Mouse (Mus musculus) testis, postnatal 14 days (tissue): ENCODE data around the gene Aff3.

Experiments
- DNase-seq: peaks from one replicate; pipeline ENCODE4 v3.0.0; 2021; ENCODE audit warnings: low spot score

Aff3 gene

DNA sequence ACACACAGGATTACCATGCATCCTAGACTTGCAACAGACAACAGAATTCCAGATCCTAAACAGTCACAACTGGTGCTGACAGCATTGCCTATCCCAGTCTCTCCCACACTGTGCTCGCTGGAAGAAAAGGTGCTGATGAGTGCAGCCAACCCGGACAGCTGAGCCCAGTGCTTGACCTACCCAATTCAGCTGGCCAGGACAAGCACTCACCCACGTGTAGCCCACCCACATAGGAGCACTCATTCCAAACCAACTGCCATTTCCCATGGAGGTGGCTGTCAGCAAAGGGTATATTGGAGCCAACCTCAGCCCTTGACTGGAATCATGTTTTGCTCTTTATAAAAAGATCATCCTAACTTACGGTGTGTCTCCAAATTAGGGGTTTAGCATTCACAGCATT is 123.2 kb downstream of the Aff3 start:
- no peak for DNase-seq

DNA sequence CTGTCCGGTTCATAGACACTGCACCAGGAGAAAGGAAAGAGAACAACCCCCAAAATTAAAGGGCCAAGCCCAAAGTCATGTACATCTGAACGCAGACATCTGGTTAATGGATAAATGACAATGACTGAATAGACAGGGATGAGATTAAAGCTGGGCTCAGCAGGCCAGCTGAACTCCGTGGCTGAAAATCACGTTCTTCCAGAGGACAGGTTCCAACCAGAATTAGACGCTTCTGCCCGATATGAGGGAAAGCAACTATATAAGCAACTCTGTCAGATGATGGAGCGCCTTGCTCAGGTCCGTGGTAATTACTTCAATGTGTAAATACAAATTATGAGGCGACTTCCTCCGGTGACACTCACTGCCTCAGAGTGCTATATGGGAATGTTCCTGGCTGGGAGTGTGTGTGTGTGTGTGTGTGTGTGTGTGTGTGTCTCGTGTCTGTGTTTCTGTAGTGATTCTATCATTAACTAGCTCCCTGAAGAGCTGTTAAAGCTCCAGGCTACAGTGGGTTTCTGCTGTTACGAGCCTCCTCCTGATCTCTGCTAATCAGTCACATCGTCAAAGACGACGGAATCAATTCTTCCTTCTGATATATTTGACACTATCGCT is 127.7 kb downstream of the Aff3 start:
- no peak for DNase-seq

DNA sequence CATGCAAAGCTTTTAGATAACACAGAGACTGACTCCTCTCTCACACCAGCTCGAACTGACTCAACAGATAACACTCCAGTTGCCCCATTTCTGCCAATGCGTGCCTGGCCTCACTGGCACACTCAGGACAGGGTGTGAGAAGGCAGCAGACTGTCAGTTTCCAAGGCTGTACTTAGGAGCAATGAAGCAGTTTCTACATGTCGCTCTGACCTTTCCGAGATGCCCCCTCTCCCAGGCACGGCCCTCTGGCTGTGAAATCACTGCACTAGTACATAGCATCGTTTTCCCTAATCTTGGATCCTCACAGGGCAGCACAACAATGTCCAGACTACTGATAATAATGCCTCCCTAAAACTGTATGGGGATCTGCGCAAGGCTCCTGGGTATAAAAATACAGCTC is 132.2 kb downstream of the Aff3 start:
- DNase-seq = no peak

DNA sequence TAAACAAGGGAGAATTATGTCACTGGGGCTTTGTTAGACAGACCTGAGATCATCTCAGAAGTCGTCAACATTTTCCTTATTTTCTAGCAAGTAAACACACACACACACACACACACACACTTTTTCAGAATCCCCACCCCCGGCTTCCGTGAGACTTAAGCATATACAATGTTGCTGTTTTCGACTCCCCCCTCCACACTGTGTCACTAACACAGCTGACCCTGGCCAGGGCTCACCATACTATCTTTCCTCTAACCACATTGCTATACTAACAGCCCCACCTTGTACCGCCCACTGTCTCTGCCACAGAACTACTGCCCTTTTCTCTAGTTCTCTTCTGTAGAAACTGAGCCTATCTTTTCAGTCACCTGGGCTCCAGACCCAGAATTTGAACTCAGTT is 136.1 kb downstream of the Aff3 start:
- no peak for DNase-seq

DNA sequence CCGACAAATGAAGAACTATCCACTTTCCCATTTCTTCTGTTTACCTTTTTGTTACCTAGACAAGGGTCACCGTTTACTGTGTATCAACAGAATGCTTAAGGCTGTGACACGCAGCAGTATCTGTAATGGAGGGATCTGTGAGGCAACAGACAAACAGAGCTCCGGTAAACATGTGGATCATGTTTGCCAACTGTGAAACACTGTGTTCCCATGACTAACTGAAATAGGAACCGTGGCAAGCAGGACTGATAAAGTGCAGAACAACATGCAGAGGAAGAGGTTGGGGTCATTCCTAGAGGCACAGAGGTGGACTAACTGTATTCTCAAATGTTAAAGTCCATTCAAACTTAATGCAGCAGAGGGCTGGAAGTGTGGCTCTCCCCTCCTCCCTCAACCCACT is 138.2 kb downstream of the Aff3 start:
- DNase-seq = no peak

DNA sequence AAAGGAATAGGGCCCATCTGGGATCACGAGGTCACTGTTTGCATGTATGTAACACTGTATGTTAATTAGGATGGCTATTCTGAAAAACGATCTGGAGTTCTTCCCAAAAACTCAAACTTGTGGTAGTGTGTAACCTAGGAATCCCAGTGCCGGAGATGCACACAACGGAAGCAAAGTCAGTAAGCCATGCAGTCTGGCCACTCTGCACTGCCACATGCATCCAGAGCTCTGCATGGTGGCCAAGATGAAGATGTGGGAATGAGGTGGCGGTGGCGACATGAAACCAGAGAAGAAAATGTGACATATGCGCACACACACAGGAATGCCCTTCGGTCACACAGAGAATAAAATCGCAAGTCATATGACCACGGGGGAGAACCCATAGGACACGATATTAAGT is 143.1 kb downstream of the Aff3 start:
- no peak for DNase-seq

DNA sequence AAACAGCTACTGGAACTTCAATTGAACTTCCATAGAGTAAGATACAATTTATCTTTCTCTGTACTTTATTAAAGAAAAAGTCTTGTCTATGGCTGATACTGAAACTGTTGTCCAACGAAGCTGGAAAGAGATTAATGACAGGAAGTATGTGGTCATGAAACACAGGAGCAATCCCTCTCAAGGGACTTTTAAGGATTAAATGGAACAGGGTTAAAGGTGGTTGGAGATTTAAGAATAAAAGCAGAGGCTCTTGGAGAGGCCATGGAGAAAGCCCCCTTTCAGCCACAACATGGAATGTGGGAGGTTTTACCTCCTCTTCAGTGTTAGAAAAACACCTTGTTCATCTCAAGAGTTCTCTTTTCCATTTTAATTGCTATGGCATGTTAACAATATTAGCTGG is 148.5 kb downstream of the Aff3 start:
- no peak for DNase-seq

DNA sequence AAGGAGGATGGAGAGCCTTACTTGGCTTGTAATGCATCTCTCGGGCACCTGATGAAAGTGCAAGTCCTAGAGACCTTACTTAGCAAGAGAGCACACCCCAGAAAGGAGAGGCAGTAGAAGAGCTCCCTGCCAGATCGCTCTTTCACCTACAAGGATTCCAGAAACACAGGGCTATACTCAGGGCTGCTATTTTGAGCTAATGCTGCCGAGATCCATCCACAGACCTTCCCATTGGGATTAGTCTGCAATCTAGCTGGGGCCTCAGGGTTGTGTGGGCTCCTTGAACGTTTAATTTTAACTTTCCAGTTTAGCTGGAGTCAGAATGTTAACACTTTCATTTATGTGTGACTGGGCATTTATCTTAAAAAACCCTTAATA is 150.1 kb downstream of the Aff3 start:
- DNase-seq = no peak

DNA sequence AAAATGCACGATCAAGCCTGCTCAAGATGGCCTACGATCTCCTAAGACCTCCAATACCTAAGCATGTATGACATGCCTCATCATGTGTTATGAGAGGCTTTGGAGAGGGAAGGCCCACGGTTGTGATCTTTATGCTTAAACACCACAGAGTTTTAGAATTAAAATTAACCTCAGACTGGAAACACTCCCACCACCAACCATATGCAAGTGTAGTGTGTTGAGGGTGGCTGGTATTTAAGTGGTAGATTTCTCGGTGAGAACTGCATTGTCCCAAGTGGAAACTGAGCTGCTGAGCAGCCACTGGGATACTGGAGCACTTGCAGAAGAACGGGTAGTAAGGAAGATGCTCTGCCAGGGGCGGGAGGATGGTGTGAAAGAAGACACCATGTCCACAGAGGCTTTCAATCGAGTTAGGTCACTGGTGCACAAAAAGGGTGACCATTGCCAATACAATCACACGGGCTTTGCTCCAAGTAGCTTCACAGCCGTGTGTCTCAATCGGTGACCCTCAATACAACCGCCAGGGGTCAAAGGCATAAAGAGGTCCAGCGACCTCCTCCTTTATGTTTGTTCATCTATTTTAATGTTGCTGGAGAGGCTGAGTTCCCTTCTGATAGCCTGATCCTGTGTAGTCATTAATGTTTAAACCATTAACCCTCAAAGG is 150.7 kb downstream of the Aff3 start:
- no peak for DNase-seq

DNA sequence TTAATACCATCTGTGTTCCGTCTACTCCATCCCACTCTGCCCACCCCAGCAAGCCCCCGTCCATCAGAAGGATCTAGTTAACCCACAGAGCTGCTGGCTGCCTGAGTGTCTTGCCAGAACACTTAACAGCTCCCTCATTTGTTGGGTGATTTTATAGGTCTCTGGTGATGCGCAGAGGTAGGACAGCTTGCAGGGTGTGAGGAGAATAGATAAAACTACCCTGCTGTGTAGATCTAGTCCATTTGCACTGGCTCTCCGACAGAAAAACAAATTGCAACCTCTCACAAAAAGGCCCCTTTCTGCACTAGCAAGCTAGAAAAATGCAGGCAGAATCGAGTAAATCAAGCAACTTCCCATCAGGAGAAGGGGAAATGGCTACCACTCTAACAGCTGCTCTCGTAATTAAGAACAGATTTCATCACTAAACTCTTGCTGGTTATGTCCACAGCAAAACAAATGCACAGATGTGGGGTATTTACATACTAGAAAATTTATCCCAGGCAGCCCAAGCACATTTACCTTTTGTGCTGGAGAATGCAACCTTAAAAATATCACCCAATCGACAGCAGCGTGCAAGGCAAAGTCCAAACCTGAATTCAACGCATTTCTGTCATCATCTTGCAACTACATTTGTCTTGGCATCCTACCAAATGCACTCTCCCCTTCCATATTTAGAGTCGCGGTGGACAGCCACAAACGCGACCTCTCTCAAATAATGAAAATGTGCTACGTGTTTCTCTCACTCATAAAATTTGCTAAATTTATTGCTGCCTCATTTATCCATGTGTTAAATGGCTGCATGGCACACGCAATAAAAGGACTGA is 152.3 kb downstream of the Aff3 start:
- no peak for DNase-seq

DNA sequence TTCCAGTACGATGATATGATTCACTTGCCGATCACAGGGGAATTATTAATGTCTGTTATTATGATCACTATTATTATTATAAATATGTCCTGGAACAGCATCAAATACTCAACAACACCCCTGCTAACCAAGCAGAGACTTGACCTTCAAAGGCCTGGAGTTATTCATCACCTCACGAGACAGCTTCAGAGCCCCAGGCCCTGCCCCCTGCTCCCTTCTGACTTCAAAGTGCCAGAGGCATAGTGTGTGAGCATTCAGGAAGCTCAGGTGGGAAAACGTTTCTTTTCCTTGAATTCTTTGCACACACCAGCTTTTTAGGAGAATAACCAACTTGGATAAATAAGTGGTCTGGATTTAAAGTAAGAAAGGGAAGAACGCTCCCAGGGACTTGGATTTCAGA is 153.7 kb downstream of the Aff3 start:
- DNase-seq = no peak

DNA sequence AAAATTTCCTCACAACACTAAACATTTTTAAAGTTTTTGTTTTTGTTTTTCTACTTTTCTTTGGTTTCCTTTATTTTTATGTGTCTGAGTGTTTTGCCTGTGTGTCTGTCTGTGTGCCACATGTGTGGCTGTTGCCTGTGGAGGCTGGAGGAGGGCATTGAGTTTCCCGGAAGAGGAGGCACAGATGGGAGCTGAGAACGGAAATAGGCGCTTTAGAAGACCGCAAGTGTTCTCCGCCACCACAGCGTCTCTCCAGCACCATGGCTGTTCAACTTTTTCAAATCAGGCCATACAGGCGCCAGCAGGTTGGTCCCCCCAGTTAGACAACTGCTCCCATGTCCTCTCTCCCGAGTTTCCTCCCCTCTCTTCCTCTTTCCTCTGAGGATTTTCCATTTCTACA is 155.5 kb downstream of the Aff3 start:
- DNase-seq = no peak

DNA sequence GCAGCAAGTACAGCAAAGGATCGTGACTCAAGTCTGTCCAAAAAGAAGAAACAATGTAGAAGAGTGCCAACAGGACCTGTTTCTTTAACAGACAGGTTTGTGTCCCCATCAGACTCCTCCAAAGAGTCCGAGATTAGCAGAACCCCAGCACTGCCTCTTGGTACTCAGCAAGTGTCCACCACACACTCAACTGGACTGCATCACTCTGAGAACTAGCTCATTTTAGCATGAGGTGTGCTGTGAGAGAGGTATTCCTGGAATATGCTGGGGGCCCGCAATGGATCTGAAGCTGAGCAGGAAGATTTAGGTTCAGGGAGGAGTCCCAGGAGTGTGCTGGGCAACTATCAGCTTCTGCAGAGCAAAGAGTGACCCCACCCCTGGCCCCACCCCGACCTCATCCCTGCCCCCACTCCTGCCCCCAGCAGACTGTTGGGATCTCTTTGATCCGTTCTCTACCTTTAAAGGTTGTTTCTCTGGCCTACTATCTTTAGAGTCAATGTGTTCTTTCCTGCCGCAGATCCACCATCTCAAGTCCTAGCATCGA is 157.0 kb downstream of the Aff3 start:
- DNase-seq = no peak

DNA sequence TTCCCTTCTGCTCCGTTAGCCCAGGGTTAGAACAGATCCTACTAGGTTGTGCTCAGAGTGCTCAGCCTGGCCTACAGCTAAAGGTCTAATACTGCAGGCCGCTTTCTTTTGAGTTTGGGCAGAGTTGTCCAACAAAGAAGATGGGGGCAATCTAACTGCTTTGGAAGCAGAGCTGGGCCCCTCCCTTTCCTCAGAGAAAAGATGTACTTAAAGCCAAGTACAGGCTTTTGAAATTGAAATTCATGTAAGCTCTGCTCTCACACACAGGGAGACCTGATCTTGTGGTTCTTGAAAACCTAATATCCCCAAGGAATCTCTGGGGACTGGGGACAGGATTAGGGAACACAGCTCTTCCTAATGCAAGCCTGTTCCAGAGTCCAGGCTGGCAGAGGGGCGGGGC is 158.4 kb downstream of the Aff3 start:
- DNase-seq = no peak

DNA sequence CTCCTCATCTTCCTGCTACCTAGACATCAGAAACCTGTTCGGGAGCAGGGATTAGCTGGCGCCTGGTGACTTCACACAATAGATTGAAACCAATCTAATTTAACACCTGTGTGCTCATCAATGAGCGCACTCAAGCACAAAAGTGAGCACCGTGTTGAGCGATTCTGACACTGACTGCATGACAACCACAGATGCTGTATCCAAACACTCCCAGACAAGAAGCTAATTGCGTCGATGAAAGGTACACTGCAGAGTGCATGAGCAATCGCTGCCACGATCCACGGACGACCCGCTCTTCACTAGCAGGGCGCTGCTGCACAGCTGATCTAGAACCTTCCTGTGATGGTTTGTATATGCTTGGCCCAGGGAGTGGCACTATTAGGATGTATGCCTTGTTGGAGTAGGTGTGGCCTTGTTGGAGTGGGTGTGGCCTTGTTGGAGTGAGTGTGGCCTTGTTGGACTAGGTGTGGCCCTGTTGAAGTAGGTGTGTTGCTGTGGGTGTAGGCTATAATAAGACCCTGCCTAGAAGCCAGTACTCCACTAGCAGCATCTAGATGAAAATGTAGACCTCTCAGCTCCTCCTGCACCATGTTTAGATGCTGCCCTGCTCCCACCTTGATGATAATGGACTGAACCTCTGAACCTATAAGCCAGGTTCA is 161.2 kb downstream of the Aff3 start:
- DNase-seq = no peak

DNA sequence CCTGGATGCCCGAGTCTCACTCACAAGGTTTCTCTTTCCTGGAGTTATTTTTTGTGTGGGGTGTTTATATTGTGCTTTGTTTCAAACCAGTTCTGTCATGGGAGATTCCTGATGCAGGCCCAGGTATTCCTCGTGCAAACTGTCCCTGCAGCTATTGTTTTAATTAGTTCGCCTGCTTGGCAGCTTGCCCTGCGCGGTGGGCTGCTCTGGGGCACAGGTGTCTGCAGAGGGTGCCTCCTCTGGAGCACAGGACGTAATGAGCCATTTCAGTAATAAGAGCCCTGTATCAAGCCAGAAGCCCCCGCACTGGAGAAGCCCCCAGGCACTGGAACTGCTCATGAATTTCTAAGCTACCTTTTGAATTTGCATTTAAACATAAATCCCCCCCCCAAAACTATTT is 162.0 kb downstream of the Aff3 start:
- DNase-seq = no peak

DNA sequence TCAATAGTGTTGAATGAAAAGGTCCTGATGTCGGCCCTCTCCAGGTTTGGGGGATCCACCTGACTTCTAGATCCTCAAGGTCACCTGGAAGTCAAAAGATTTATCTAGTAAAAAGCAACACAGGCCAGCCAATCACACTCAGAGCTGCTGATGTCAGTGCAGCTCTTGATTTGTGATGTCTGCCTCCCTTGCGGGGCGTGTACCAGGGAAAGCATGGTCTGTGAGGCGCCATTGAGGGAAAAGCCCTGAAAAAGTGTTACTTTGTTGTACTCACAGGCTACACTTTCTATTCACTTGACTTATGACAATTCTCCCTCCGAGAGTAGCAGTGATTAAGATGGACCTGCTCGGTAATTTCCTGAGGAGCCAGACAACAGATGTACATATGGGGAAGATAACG is 163.5 kb downstream of the Aff3 start:
- DNase-seq = peak; percentile 36

DNA sequence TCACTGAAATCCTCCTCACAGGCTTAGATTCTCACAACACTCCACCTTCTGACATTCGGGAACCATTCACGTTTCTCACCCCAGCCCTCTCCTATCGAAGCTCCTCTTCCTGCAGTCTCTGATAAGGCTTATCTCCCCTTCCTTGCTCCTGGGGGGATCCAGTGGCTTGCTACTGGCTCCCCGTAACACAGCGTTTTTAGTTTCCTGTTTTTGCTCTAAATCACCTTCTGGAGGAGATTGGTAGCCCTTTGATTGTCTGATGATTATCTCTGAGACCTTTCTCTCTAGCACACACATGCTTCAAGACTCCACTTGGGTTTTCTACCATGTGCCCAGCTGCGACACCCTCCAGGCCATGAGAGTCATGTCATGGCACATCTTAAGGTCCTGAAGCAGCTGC is 165.3 kb downstream of the Aff3 start:
- no peak for DNase-seq

DNA sequence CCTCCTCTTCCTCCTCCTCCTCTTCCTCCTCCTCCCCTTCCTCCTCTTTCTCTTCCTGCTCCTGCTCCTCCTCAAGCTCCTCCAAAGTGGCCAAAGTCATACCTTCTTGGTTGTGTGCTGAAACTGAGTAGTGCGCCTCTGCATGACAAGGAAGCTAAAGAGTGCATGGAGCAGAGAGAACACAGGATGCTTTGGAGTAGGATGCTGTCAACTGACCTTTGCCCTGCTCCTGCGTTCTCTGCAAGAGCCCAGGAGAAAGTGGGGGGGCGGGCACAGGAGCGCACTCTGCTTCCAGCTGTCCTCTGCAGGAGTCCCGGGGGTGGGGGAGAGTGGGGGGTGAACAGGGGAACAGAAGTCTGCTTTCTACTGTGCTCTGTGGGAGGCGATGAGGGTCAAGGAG is 167.2 kb downstream of the Aff3 start:
- no peak for DNase-seq

DNA sequence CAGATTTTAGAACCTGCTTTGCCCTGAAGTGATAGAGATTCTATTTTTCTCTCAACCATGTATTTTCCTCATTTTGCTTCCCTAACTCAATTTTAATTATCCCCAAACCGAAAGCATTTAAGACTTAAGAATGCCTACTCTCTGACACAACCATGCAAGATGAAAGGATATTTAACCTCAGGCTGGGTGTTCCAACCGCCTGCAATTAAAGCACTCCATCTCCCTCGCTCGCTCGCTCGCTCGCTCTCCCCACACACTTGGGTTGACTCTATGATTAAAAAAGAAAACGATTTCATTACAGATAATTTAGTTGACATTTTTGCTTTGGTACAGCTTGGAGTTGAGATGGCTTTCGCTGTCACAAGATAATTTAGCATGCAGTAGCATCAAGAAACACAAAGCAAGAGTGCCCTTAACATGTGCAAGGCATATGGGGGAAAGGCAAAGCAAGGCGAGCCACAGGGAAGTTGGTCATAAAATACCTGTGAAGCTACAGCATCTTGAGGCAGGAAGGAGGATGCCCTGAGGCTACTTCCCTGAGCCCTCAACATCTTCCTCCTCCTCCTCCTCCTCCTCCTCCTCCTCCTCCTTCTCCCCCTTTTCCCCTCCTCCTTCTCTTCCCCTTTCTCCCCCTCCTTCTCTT is 167.7 kb downstream of the Aff3 start:
- no peak for DNase-seq

DNA sequence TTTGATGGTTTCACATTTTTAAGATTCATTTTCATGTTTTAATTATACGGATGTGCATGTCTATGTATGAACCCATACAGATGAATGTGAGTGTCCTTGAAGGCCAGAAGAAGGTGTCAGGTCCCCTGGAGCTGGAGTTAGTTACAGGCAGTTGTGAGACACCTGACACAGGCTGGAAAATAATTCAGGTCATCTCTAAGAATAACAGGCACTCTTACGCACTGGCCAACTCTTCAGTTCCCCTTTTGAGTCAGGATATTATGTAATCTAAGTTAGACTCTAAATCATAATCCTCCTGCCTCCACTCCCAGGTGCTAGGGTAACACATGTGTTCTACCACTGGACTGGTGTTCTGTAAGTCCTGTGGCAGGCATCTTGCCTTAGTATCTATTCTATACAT is 169.5 kb downstream of the Aff3 start:
- no peak for DNase-seq

DNA sequence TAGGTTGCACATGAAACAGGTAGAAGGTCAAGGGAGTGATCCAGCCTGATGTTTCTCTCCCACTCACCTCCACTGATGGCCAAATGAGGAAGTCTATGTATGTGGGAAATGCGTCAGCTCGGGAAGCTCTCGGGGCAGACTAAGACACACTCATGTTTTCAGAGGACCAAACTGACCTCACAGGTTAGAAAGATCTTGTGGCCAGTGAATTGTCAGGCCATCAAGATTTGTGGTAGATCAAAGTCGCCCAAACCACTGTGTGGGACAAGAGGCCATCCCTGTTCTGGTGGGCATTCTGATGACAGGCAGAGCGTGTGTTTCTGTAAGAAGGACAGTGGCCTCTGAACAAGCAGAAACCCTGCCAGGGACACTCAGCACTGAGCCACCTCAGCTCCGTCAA is 175.0 kb downstream of the Aff3 start:
- DNase-seq = no peak
